Mouse (Mus musculus): ENCODE measurements around the gene Cep68.

The Cep68 gene

GRCm38 (mm10) chr11:20202299-20203011 is 46.8 kb downstream of the Cep68 start:
- DNase-seq = no peak

GRCm38 (mm10) chr11:20201661-20202101 is 47.5 kb downstream of the Cep68 start:
- peak in 1 of 2 experiments; percentile 55 for DNase-seq

GRCm38 (mm10) chr11:20200713-20201575 is 48.3 kb downstream of the Cep68 start, which contains the start of gene Rab1a:
Gene Rab1a, plus strand, starts transcription at chr11:20201432.
- peak; percentile 100 for DNase-seq

GRCm38 (mm10) chr11:20193100-20193736 is 56.0 kb downstream of the Cep68 start:
- no peak for DNase-seq

- no peak for DNase-seq
Observed at GRCm38 (mm10) chr11:20187271-20187670, 62.0 kb downstream of the Cep68 start.

Measured in cerebellum, adult 18-20 months (tissue).